Mouse (Mus musculus) liver, embryonic 12.5 days (tissue): ENCODE data around the gene Zfp239. TPM values are rescaled to one million over a fixed set of nuclear protein-coding genes. Genes with fewer than 3 reads are reported as not detected.

Experiments
- ATAC-seq: fragments of 200-750 bp; cut with Nextera tagmentation; 2 replicates; pipeline ENCODE4 v1.8.0; 2017; ENCODE audit warnings: moderate number of reproducible peaks, mild to moderate bottlenecking, moderate library complexity
- H3K27ac ChIP-seq: fragments of 300-500 bp; sonication (generic); 2 replicates; pipeline ENCODE4 v1.5.1; 2016; ENCODE audit warnings: mild to moderate bottlenecking
- H3K27me3 ChIP-seq: fragments of 300-500 bp; sonication (generic); replicated peaks from 2 replicates; pipeline ENCODE4 v1.6.1; 2016; ENCODE audit warnings: mild to moderate bottlenecking, moderate library complexity
- H3K36me3 ChIP-seq: fragments of 300-500 bp; sonication (generic); 2 replicates; pipeline ENCODE4 v1.6.1; 2016; ENCODE audit warnings: mild to moderate bottlenecking, moderate library complexity
- H3K4me1 ChIP-seq: fragments of 300-500 bp; sonication (generic); 2 replicates; pipeline ENCODE4 v1.6.1; 2016
- H3K4me2 ChIP-seq: fragments of 300-500 bp; sonication (generic); 2 replicates; pipeline ENCODE4 v1.6.1; 2016; ENCODE audit warnings: mild to moderate bottlenecking, moderate library complexity
- H3K4me3 ChIP-seq: fragments of 300-500 bp; sonication (generic); 2 replicates; pipeline ENCODE4 v1.5.1; 2016; ENCODE audit warnings: mild to moderate bottlenecking, moderate library complexity
- H3K9ac ChIP-seq: fragments of 300-500 bp; sonication (generic); 2 replicates; pipeline ENCODE4 v1.6.1; 2016; ENCODE audit warnings: mild to moderate bottlenecking, moderate library complexity
- H3K9me3 ChIP-seq: fragments of 300-500 bp; sonication (generic); replicated peaks from 2 replicates; pipeline ENCODE4 v1.6.1; 2016; ENCODE audit warnings: mild to moderate bottlenecking, moderate library complexity
- WGBS: fragments of 180-500 bp; shearing (Covaris S2); methylation state at CpG from one replicate; pipeline ENCODE4 v1.1.7; 2016; ENCODE audit not compliant: insufficient replicate concordance; 5-methylcytosine and 5-hydroxymethylcytosine counted together
- polyA plus RNA-seq: library from polyadenylated mRNA; unstranded; fragments of >200 nt; fragmentation: Nextera tagmentation; extraction: Ambion mirVana; gene quantifications from 2 replicates; pipeline ENCODE4 v1.2.1, GENCODE M21; 2016

Zfp239 gene
- polyA plus RNA-seq, 1 experiment from 2014 or later = 4.7 TPM

GRCm38 (mm10) chr6:117901510-117902402 lies 39.9 kb downstream of the Zfp239 start:
- Histone ChIP-seq H3K4me3 (no peak overlapping the region), H3K9ac (peak overlapping the region; percentile 35), H3K36me3 (no peaks in the 10 kb centered on the region), H3K4me1 (peaks cover 65% of the 10 kb centered on the region), H3K27ac (peak overlapping the region; percentile 70), H3K9me3 (no peaks in the 10 kb centered on the region), H3K4me2 (peak overlapping the region; percentile 37), H3K27me3 (no peaks in the 10 kb centered on the region)
- WGBS = 65% methylated on average over 9 of the region's 9 CpGs
- no peak for ATAC-seq

GRCm38 (mm10) chr6:117902556-117902955 lies 40.7 kb downstream of the Zfp239 start:
- Histone ChIP-seq H3K4me3 (no peak overlapping the region), H3K9ac (peak overlapping the region; percentile 35), H3K4me2 (peak overlapping the region; percentile 37), H3K36me3 (no peaks in the 10 kb centered on the region), H3K27ac (peak overlapping the region; percentile 70), H3K9me3 (no peaks in the 10 kb centered on the region), H3K4me1 (peaks cover 65% of the 10 kb centered on the region), H3K27me3 (no peaks in the 10 kb centered on the region)
- ATAC-seq = no peak
- 42% methylated on average over 4 of the region's 4 CpGs for WGBS

GRCm38 (mm10) chr6:117903836-117904235 lies 41.9 kb downstream of the Zfp239 start:
- H3K27ac ChIP-seq = peak overlapping the region; percentile 70; the same call in 1 of the 2 replicates
- H3K36me3 ChIP-seq = no peaks in the 10 kb centered on the region
- 73% methylated on average over 3 of the region's 3 CpGs for WGBS
- no peak overlapping the region for H3K4me2 ChIP-seq
- no peak overlapping the region for H3K4me3 ChIP-seq
- no peak for ATAC-seq
- H3K9me3 ChIP-seq = no peaks in the 10 kb centered on the region
- H3K9ac ChIP-seq = no peak overlapping the region
- H3K4me1 ChIP-seq = peaks cover 71% of the 10 kb centered on the region
- no peaks in the 10 kb centered on the region for H3K27me3 ChIP-seq

- peak overlapping the region; percentile 92 for H3K27ac ChIP-seq
- 0 out of 2 replicates have a peak, but pooled peaks cover 3% of the 10 kb centered on the region for H3K36me3 ChIP-seq
- H3K9ac ChIP-seq = peak overlapping the region; percentile 99
- no peaks in the 10 kb centered on the region for H3K27me3 ChIP-seq
- no peaks in the 10 kb centered on the region for H3K9me3 ChIP-seq
- peaks cover 74% of the 10 kb centered on the region for H3K4me1 ChIP-seq
- H3K4me3 ChIP-seq = peak overlapping the region; percentile 97
- ATAC-seq = no peak
- WGBS = 12% methylated on average over 4 of the region's 4 CpGs
- peak overlapping the region; percentile 99 for H3K4me2 ChIP-seq
Observed at GRCm38 (mm10) chr6:117905260-117905930, 43.5 kb downstream of the Zfp239 start.

- WGBS = under 1% methylated on average over 25 of the region's 25 CpGs
- peak overlapping the region; percentile 99 for H3K4me2 ChIP-seq
- H3K4me1 ChIP-seq = peaks cover 73% of the 10 kb centered on the region
- no peaks in the 10 kb centered on the region for H3K27me3 ChIP-seq
- H3K9me3 ChIP-seq = no peaks in the 10 kb centered on the region
- peak overlapping the region; percentile 99 for H3K9ac ChIP-seq
- peak; percentile 9 for ATAC-seq
- H3K4me3 ChIP-seq = peak overlapping the region; percentile 97
- peak overlapping the region; percentile 92 for H3K27ac ChIP-seq
- H3K36me3 ChIP-seq = 0 out of 2 replicates have a peak, but pooled peaks cover 3% of the 10 kb centered on the region
Observed at GRCm38 (mm10) chr6:117906015-117906531, 44.2 kb downstream of the Zfp239 start.

GRCm38 (mm10) chr6:117906590-117907271 lies 44.8 kb downstream of the Zfp239 start:
- Histone ChIP-seq H3K4me1 (peaks cover 72% of the 10 kb centered on the region), H3K27me3 (no peaks in the 10 kb centered on the region), H3K9me3 (no peaks in the 10 kb centered on the region), H3K36me3 (0 out of 2 replicates have a peak, but pooled peaks cover 3% of the 10 kb centered on the region), H3K4me3 (peak overlapping the region; percentile 97), H3K27ac (peak overlapping the region; percentile 92), H3K9ac (peak overlapping the region; percentile 99), H3K4me2 (peak overlapping the region; percentile 99)
- peak; percentile 92 for ATAC-seq
- 1% methylated on average over 61 of the region's 68 CpGs for WGBS

- ATAC-seq = peak; percentile 72
- under 1% methylated on average over 74 of the region's 77 CpGs for WGBS
Observed at GRCm38 (mm10) chr6:117907301-117907978, 45.5 kb downstream of the Zfp239 start.

GRCm38 (mm10) chr6:117907979-117908355 lies 46.1 kb downstream of the Zfp239 start:
- 0 out of 2 replicates have a peak, but pooled peaks cover 3% of the 10 kb centered on the region for H3K36me3 ChIP-seq
- peak overlapping the region; percentile 99 for H3K9ac ChIP-seq
- H3K4me1 ChIP-seq = peaks cover 72% of the 10 kb centered on the region
- peak overlapping the region; percentile 97 for H3K4me3 ChIP-seq
- no peak for ATAC-seq
- no peaks in the 10 kb centered on the region for H3K27me3 ChIP-seq
- H3K4me2 ChIP-seq = peak overlapping the region; percentile 99
- WGBS = 0% methylated on average over 26 of the region's 26 CpGs
- peak overlapping the region; percentile 92 for H3K27ac ChIP-seq
- no peaks in the 10 kb centered on the region for H3K9me3 ChIP-seq

More at GRCm38 (mm10) chr6:117907301-117907978, 45.5 kb downstream of the Zfp239 start:
- no peaks in the 10 kb centered on the region for H3K27me3 ChIP-seq
- H3K9ac ChIP-seq = peak overlapping the region; percentile 99
- H3K9me3 ChIP-seq = no peaks in the 10 kb centered on the region
- H3K27ac ChIP-seq = peak overlapping the region; percentile 92
- H3K4me3 ChIP-seq = peak overlapping the region; percentile 97
- peaks cover 72% of the 10 kb centered on the region for H3K4me1 ChIP-seq
- 0 out of 2 replicates have a peak, but pooled peaks cover 3% of the 10 kb centered on the region for H3K36me3 ChIP-seq
- peak overlapping the region; percentile 99 for H3K4me2 ChIP-seq

GRCm38 (mm10) chr6:117908424-117908900 lies 46.6 kb downstream of the Zfp239 start:
- Histone ChIP-seq H3K9ac (peak overlapping the region; percentile 99), H3K9me3 (no peaks in the 10 kb centered on the region), H3K27me3 (no peaks in the 10 kb centered on the region), H3K4me2 (peak overlapping the region; percentile 99), H3K36me3 (peaks cover 8% of the 10 kb centered on the region; the same call in 1 of the 2 replicates), H3K4me1 (peaks cover 72% of the 10 kb centered on the region), H3K27ac (peak overlapping the region; percentile 92), H3K4me3 (peak overlapping the region; percentile 97)
- ATAC-seq = no peak
- 1% methylated on average over 14 of the region's 14 CpGs for WGBS

- H3K4me1 ChIP-seq = peaks cover 71% of the 10 kb centered on the region
- WGBS = 44% methylated on average over 6 of the region's 6 CpGs
- H3K9ac ChIP-seq = peak overlapping the region; percentile 99
- H3K4me2 ChIP-seq = peak overlapping the region; percentile 99
- H3K4me3 ChIP-seq = peak overlapping the region; percentile 97
- no peak for ATAC-seq
- H3K27me3 ChIP-seq = no peaks in the 10 kb centered on the region
- no peaks in the 10 kb centered on the region for H3K9me3 ChIP-seq
- H3K27ac ChIP-seq = peak overlapping the region; percentile 92
- H3K36me3 ChIP-seq = peaks cover 19% of the 10 kb centered on the region; the same call in 1 of the 2 replicates
Observed at GRCm38 (mm10) chr6:117910120-117910661, 48.3 kb downstream of the Zfp239 start.
